Mouse (Mus musculus) retina, postnatal 7 days (tissue): ENCODE measurements at regions not wholly inside any gene's neighbourhood (a gene's known extent, or its start where the extent isn't known, plus 50 kb on each side); places are given as distances from the start of the nearest gene placed in this dataset.

ENCODE experiments used
- DNase-seq: peaks from one replicate; pipeline ENCODE4 v3.0.0-alpha.2; 2012; ENCODE audit warnings: low read depth, low spot score

- DNase-seq, result no peak
Observed at GRCm38 (mm10) chr7:74907391-74907790, 352.8 kb upstream of the Slco3a1 start.

GRCm38 (mm10) chr7:74877466-74877865 lies 322.9 kb upstream of the Slco3a1 start:
- no peak for DNase-seq

DNA sequence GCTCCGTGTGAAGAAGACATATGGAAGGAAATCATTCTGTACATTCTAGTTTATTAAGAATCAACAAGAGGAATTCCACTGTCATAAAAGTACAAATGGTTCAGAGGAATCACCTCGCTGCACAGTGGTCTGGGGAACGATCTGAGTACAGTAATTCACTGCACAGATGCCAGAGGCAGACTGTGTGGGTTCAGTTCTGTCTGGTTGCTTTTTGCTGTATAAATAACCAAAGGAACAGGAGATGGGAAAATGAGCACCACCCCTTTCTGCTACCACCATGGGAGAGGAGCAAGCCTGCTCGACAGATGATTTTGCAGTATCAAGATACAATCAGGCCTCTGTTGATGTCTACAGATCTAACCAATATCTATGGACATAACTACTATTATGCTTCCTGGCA lies 322.1 kb upstream of the Slco3a1 start:
- no peak for DNase-seq

DNA sequence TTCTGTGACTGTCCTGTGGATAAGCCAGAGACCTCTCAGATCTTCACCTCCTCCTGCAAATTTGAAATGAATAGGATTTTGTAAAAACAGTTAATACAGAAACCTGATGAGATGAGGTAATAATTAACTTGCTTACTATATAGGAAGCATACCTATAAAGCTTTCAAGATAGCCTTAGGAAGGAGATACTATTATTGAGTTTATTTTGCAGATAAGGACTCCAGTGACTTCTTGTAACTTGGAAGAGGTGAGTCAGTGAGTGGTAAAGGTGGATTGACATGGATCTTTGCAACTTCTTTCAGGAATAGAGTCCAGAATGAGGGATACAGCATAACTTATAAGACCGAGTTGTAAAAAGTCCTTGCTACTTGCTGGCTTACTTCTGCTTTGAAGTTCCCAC lies 315.7 kb upstream of the Slco3a1 start:
- DNase-seq, result no peak

- no peak for DNase-seq
Observed at GRCm38 (mm10) chr7:74862727-74863126, 308.1 kb upstream of the Slco3a1 start.

DNA sequence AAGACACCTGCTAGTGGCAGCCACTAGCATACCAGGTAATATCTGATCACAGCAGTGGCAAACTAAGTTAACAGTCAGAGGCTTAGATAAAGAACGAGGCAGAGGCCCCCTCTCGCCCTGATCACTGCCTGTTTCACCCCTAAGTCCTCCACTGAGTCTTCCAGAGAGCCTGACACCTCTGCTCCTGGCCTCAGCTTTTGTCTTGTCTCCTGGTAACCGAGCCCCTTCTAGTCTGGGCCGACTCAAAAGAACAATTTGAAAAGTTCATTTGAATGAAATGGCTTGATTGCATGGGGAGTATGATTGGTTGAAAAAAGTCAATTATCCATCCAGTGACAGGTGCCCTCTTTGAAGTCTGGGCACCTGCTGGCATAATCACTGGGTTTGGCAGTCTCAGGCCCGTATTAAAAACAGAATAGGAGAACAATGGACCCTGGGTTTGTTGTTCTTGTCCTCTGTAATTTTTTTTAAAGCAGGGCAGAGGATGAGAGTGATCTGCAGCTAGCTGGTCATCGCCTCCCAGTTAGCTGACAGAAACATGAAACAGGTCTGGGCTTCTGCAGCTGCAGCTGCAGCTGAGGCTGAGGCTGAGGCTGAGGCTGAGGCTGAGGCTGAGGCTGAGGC lies 289.8 kb upstream of the Slco3a1 start:
- DNase-seq, result no peak

DNA sequence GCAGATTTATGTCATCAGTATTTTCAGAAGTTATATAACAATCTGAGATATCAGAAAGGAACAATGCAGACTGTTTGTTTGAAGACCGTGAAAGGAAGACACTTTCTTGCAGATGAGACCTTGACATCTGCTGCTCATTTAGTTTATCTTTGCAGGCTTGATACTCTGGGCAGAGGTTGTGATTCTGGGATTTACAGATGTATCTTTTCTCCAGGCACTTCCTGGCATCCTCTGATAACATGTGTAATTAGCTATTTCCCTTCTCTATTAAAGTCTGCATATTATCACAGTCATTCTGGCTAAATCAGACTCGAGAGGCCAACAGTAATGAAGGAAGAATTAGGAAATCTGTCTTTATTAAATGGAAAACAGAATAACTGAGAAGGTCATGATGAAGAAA lies 268.7 kb upstream of the Slco3a1 start:
- DNase-seq, result no peak

- no peak for DNase-seq
Observed at GRCm38 (mm10) chr7:74793241-74793640, 238.7 kb upstream of the Slco3a1 start.

DNA sequence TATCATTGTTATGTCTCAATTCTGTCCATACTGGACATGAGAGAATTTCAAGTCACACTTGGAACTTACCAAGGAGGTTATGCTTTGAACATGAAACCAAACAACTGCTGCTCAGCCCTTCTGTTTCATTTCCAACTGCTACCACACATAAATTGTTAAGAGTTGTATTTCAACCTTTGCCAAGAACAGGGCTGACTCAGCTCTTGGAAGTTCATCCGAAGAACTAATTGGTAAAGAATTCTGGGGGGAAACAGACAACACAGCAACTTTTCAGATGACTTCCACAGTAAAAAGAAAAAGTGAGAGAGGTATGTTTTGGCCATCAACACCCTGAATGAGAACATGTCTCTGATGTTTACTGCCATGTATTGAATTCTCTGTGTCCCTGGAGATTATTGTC lies 234.1 kb upstream of the Slco3a1 start:
- DNase-seq, result no peak

GRCm38 (mm10) chr7:74771435-74772406 lies 217.1 kb upstream of the Slco3a1 start:
- DNase-seq, result no peak

GRCm38 (mm10) chr7:74766550-74766949 lies 212.0 kb upstream of the Slco3a1 start:
- no peak for DNase-seq

DNA sequence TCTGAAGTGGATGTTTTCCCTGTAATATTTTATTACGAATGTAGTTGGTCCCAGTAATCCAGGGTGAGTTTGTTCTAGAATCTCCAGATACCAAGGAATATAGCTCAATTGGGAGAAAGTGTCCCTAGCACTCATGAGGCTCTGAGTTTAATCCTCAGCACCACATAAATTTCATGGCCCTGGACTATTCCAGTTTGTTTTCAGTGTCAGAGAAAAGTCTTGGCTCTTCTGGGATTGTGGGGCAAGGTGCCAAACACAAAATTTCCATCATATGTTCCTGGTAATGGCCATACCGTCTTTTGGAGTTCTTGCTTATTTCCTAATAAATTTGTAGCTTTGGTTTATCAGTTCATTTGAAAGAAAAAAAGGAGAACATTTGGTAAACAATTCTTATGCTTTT lies 202.9 kb upstream of the Slco3a1 start:
- DNase-seq, result no peak

- DNase-seq, result no peak
Observed at GRCm38 (mm10) chr7:74747704-74748103, 193.1 kb upstream of the Slco3a1 start.

DNA sequence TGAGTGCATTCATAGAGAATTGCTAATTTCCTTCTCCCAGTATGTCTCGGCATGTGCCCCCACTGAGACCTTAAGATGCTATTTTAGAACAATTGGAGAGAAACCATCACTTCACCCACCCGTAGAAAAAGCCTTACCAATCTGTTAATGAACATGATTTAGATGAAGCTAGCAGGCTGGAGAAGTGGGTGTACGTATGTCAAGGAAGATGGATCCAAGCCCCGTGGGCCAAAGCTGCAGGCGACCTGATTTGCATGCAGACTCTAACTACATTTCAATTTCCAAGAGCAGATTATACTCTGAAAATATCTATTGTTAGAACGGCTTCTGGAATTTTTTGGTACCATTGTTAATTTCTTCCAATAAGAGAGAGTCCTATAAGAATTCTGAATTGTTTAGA lies 180.4 kb upstream of the Slco3a1 start:
- DNase-seq, result no peak

- no peak for DNase-seq
Observed at GRCm38 (mm10) chr7:74726324-74726991, 171.9 kb upstream of the Slco3a1 start.

DNA sequence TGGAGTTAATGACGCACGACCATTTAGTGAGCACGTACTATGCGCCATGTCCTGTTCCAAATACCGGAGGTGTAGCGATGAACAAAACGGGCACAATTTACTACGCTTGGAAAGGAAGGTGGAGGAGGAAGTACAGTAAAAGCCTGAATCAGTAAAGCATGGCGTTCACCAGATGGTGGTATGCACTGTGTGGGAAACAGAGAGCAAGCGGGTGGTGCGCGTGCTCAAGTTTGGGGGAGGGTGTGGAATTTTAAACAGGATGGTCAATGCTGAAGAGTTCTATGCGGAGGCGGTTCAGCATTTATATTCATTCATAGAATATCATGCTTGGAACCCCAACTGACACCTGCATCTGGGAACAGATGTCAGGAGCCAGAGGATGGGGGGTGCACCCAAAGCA lies 164.7 kb upstream of the Slco3a1 start:
- DNase-seq, result no peak

GRCm38 (mm10) chr7:74709993-74710581 lies 155.5 kb upstream of the Slco3a1 start:
- no peak for DNase-seq

DNA sequence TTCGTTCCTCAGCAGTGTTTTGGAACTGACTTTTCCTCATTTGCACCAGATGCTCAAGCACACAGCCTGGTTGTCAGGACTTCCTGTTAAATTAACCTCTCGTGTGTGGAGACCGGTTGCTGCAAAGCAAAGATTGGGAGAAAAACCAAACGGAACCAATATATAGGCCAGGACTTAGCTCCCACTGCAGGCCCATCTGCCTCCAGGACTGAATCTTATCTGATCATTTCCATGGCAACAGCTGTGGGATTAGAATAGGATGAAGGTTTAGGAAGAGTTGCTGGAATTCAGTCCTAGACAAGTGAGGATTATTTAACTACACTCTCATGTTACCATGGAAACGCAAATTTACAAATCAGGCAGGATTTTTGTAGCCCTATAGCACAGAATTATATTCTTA lies 154.4 kb upstream of the Slco3a1 start:
- peak; percentile 28 for DNase-seq

- no peak for DNase-seq
Observed at GRCm38 (mm10) chr7:74703533-74703932, 149.0 kb upstream of the Slco3a1 start.

DNA sequence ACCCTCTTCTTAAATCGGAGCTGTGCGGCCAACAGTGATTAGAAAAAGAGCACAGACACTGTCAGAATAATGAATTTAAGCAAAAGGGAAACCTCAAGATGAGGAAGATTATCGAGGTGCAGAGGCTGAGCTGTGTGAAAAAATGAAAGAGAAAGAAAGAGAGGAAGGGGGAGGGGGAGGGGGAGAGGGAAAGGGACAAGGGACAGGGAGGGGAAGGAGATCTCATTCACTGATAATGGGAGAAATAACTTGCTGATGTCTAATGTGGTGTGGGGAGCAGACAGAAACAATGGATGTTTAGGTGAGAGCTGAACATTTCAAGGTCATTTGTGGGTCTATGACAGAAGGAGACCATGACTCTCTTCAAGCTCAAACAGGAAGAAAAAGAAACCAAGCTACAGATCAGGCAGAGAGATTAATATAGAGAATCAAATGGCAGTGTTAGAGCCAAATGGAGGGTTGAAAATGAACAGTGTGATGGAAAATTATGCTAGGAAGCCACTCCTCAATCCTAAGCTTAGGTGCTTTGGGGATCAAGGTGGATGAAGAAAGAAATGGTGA lies 143.3 kb upstream of the Slco3a1 start:
- no peak for DNase-seq

DNA sequence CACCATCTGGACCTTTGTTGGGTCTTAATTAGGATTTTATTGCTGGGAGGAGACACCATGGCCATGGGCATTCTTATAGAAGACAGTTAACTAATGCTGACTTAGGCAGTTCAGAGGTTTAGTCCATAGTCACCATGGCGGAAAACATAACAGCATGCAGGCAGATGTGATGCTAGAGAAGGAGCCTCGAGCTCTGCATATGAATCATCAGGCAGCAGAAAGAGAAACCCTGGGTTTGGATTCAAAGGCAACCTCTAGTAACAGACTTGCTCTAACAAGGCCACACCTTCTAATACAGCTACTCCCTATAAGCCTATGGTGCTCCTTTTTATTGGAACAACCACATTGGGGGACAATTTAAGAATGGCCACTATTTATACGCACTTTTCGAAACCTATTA lies 141.7 kb upstream of the Slco3a1 start:
- DNase-seq, result no peak

DNA sequence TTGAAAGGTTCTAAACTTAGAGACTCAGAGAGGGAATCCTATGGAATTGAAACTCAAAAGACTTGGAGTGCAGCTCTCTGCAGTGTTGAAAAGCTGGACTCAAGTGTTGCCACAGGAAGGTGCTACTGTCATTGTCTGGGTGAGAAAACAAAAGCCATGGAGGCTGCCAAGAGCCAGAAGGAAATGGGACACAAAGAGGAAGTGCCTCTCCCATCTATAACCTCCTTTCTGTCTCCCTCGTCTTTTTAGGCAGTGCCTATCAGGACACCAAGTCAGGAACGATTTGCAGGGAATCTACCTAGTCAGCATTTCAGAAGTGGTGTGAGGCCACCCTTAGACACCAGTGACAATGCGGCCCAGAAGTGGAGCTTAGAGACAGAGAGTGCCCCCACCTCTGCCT lies 138.5 kb upstream of the Slco3a1 start:
- DNase-seq, result no peak
